Mouse (Mus musculus) stomach, postnatal 0 days (tissue): ENCODE results near the gene Lmo1. TPM values are rescaled to one million over a fixed set of nuclear protein-coding genes. Genes with fewer than 3 reads are reported as not detected.

Experiments
- ATAC-seq: fragments of 200-750 bp; cut with Nextera tagmentation; 2 replicates; pipeline ENCODE4 v1.8.0; 2017; ENCODE audit not compliant: low FRiP score, low TSS enrichment
- DNase-seq: peaks from one replicate; pipeline ENCODE4 v3.0.0-alpha.2; 2016; ENCODE audit warnings: low spot score
- H3K27ac ChIP-seq: fragments of 300-500 bp; sonication (generic); replicated peaks from 2 replicates; pipeline ENCODE4 v1.5.1; 2014; ENCODE audit warnings: mild to moderate bottlenecking, control low read depth
- H3K27me3 ChIP-seq: fragments of 300-500 bp; sonication (generic); 2 replicates; pipeline ENCODE4 v1.6.1; 2014; ENCODE audit warnings: low read length; ENCODE audit not compliant: control insufficient read depth, insufficient read depth
- H3K36me3 ChIP-seq: fragments of 300-500 bp; sonication (generic); 2 replicates; pipeline ENCODE4 v1.6.1; 2014; ENCODE audit warnings: low read length, mixed read lengths; ENCODE audit not compliant: control insufficient read depth, insufficient read depth
- H3K4me1 ChIP-seq: fragments of 300-500 bp; sonication (generic); replicated peaks from 2 replicates; pipeline ENCODE4 v1.6.1; 2014; ENCODE audit warnings: antibody characterized with exemption; ENCODE audit not compliant: control insufficient read depth, insufficient read depth
- H3K4me2 ChIP-seq: fragments of 300-500 bp; sonication (generic); replicated peaks from 2 replicates; pipeline ENCODE4 v1.6.1; 2014; ENCODE audit warnings: low read depth, mild to moderate bottlenecking, control low read depth, moderate library complexity
- H3K4me3 ChIP-seq: fragments of 300-500 bp; sonication (generic); 2 replicates; pipeline ENCODE4 v1.5.1; 2014; ENCODE audit warnings: low read depth, low read length, control low read depth
- H3K9ac ChIP-seq: fragments of 300-500 bp; sonication (generic); 2 replicates; pipeline ENCODE4 v1.6.1; 2014; ENCODE audit warnings: mild to moderate bottlenecking, low read length, control low read depth, mixed read lengths
- H3K9me3 ChIP-seq: fragments of 300-500 bp; sonication (generic); 2 replicates; pipeline ENCODE4 v1.6.1; 2016; ENCODE audit warnings: low read length; ENCODE audit not compliant: control insufficient read depth
- CTCF ChIP-seq: IDR thresholded peaks from 2 replicates; pipeline ENCODE4 v1.5.1; 2016; ENCODE audit warnings: antibody characterized with exemption, low read depth, mild to moderate bottlenecking, moderate library complexity
- EP300 ChIP-seq: optimal IDR thresholded peaks from 2 replicates; pipeline ENCODE3; 2016; ENCODE audit warnings: antibody characterized with exemption
- WGBS: fragments of 180-500 bp; shearing (Covaris S2); extraction: QIAGEN DNeasy Blood & Tissue Kit; methylation state at CpG from one replicate; pipeline ENCODE4 v1.1.7; 2014; 5-methylcytosine and 5-hydroxymethylcytosine counted together
- polyA plus RNA-seq: library from polyadenylated mRNA; unstranded; fragments of >200 nt; fragmentation: Nextera tagmentation; extraction: Ambion mirVana; gene quantifications from 2 replicates; pipeline ENCODE4 v1.2.1, GENCODE M21; 2015

The Lmo1 gene
- 18.8 and 22.4 TPM in 2 replicates for polyA plus RNA-seq

- Histone ChIP-seq H3K36me3 (no peaks in the 10 kb centered on the region), H3K9me3 (no peaks in the 10 kb centered on the region), H3K27me3 (no peaks in the 10 kb centered on the region), H3K9ac (peak within 1 kb of the TSS; percentile 64), H3K4me2 (peak within 1 kb of the TSS; percentile 95), H3K4me1 (no peaks in the 10 kb centered on the region), H3K4me3 (peak within 1 kb of the TSS; percentile 56), H3K27ac (no peak within 1 kb of the TSS)
- ATAC-seq (peak; percentile 79), DNase-seq (peak; percentile 47)
- no peak for TF ChIP-seq CTCF
- WGBS: under 1% methylated on average over 52 of the region's 67 CpGs
Observed at GRCm38 (mm10) chr7:109174949-109175669, at the start of gene Lmo1. Gene Lmo1, minus strand, starts transcription at chr7:109175207.

- Histone ChIP-seq H3K9me3 (no peaks in the 10 kb centered on the region), H3K4me3 (no peak overlapping the region), H3K4me2 (no peak overlapping the region), H3K27ac (no peak overlapping the region), H3K9ac (no peak overlapping the region), H3K4me1 (no peaks in the 10 kb centered on the region), H3K36me3 (no peaks in the 10 kb centered on the region), H3K27me3 (no peaks in the 10 kb centered on the region)
- WGBS: 56% methylated on average over 15 of the region's 15 CpGs
- no peak for TF ChIP-seq EP300
- TF ChIP-seq CTCF: no peak
- DNase-seq: no peak
- no peak for ATAC-seq
Observed at GRCm38 (mm10) chr7:109221716-109222110, 46.7 kb upstream of the Lmo1 start.

- DNase-seq: no peak
- ATAC-seq: no peak
- H3K9ac ChIP-seq: no peak overlapping the region
- H3K9me3 ChIP-seq: no peaks in the 10 kb centered on the region
- H3K4me3 ChIP-seq: no peak overlapping the region
- 47% methylated on average over 20 of the region's 20 CpGs for WGBS
- H3K36me3 ChIP-seq: no peaks in the 10 kb centered on the region
- no peaks in the 10 kb centered on the region for H3K27me3 ChIP-seq
- H3K4me2 ChIP-seq: no peak overlapping the region
- H3K27ac ChIP-seq: no peak overlapping the region
- TF ChIP-seq EP300 (no peak), CTCF (no peak)
- H3K4me1 ChIP-seq: no peaks in the 10 kb centered on the region
Observed at GRCm38 (mm10) chr7:109220766-109221715, 46.0 kb upstream of the Lmo1 start.

- no peak overlapping the region for H3K27ac ChIP-seq
- TF ChIP-seq EP300: no peak
- no peak for TF ChIP-seq CTCF
- H3K27me3 ChIP-seq: no peaks in the 10 kb centered on the region
- no peak for ATAC-seq
- no peaks in the 10 kb centered on the region for H3K36me3 ChIP-seq
- WGBS: 87% methylated on average over 4 of the region's 4 CpGs
- no peak overlapping the region for H3K9ac ChIP-seq
- no peak overlapping the region for H3K4me2 ChIP-seq
- DNase-seq: no peak
- H3K4me3 ChIP-seq: no peak overlapping the region
- H3K9me3 ChIP-seq: no peaks in the 10 kb centered on the region
- no peaks in the 10 kb centered on the region for H3K4me1 ChIP-seq
Observed at GRCm38 (mm10) chr7:109220026-109220425, 45.0 kb upstream of the Lmo1 start.

GRCm38 (mm10) chr7:109218977-109219271 lies 43.9 kb upstream of the Lmo1 start:
- 51% methylated on average over 5 of the region's 5 CpGs for WGBS
- TF ChIP-seq CTCF (no peak), EP300 (no peak)
- no peak overlapping the region for H3K27ac ChIP-seq
- no peaks in the 10 kb centered on the region for H3K36me3 ChIP-seq
- peak; percentile 63; the same call in 1 of the 2 replicates for ATAC-seq
- no peaks in the 10 kb centered on the region for H3K9me3 ChIP-seq
- no peaks in the 10 kb centered on the region for H3K4me1 ChIP-seq
- no peak overlapping the region for H3K4me2 ChIP-seq
- no peaks in the 10 kb centered on the region for H3K27me3 ChIP-seq
- H3K4me3 ChIP-seq: no peak overlapping the region
- no peak overlapping the region for H3K9ac ChIP-seq
- no peak for DNase-seq
